Mouse (Mus musculus) embryonic facial prominence, embryonic 14.5 days (tissue): ENCODE data around the gene 1700037H04Rik. TPM values are rescaled to one million over a fixed set of nuclear protein-coding genes. Genes with fewer than 3 reads are reported as not detected.
A peak's percentile ranks its signal among the peaks of the same experiment; 100 is the strongest.

ENCODE experiments used
- ATAC-seq: fragments of 200-750 bp; cut with Nextera tagmentation; 2 replicates; pipeline ENCODE4 v1.8.0; 2017; ENCODE audit warnings: low read depth, moderate number of reproducible peaks, moderate TSS enrichment
- DNase-seq: peaks from one replicate; pipeline ENCODE4 v3.0.0-alpha.2; 2015; ENCODE audit warnings: low spot score
- H3K27ac ChIP-seq: fragments of 300-500 bp; sonication (generic); replicated peaks from 2 replicates; pipeline ENCODE4 v1.5.1; 2014; ENCODE audit warnings: low read depth, mild to moderate bottlenecking, low read length, moderate library complexity
- H3K27me3 ChIP-seq: fragments of 300-500 bp; sonication (generic); replicated peaks from 2 replicates; pipeline ENCODE4 v1.6.1; 2014; ENCODE audit warnings: low read length; ENCODE audit not compliant: control insufficient read depth, insufficient read depth
- H3K36me3 ChIP-seq: fragments of 300-500 bp; sonication (generic); 2 replicates; pipeline ENCODE4 v1.6.1; 2014; ENCODE audit warnings: low read length, mixed read lengths; ENCODE audit not compliant: control insufficient read depth, insufficient read depth
- H3K4me1 ChIP-seq: fragments of 300-500 bp; sonication (generic); 2 replicates; pipeline ENCODE4 v1.6.1; 2014; ENCODE audit warnings: antibody characterized with exemption, low read length; ENCODE audit not compliant: control insufficient read depth, insufficient read depth
- H3K4me2 ChIP-seq: fragments of 300-500 bp; sonication (generic); 2 replicates; pipeline ENCODE4 v1.6.1; 2014; ENCODE audit warnings: low read depth, mild to moderate bottlenecking, low read length, moderate library complexity, mixed read lengths
- H3K4me3 ChIP-seq: fragments of 300-500 bp; sonication (generic); 2 replicates; pipeline ENCODE4 v1.5.1; 2014; ENCODE audit warnings: low read depth, mild to moderate bottlenecking, low read length
- H3K9ac ChIP-seq: fragments of 300-500 bp; sonication (generic); 2 replicates; pipeline ENCODE4 v1.6.1; 2014; ENCODE audit warnings: low read depth, mild to moderate bottlenecking, low read length, moderate library complexity, mixed read lengths
- H3K9me3 ChIP-seq: fragments of 300-500 bp; sonication (generic); 2 replicates; pipeline ENCODE4 v1.6.1; 2016; ENCODE audit warnings: low read length; ENCODE audit not compliant: control insufficient read depth
- WGBS: fragments of 180-500 bp; shearing (Covaris S2); extraction: QIAGEN DNeasy Blood & Tissue Kit; methylation state at CpG from one replicate; pipeline ENCODE4 v1.1.7; 2014; 5-methylcytosine and 5-hydroxymethylcytosine counted together
- polyA plus RNA-seq: library from polyadenylated mRNA; unstranded; fragments of >200 nt; fragmentation: Nextera tagmentation; extraction: Ambion mirVana; gene quantifications from 2 replicates; pipeline ENCODE4 v1.2.1, GENCODE M21; 2014

1700037H04Rik gene
- 64.6 and 69.4 TPM in 2 replicates for polyA plus RNA-seq

DNA sequence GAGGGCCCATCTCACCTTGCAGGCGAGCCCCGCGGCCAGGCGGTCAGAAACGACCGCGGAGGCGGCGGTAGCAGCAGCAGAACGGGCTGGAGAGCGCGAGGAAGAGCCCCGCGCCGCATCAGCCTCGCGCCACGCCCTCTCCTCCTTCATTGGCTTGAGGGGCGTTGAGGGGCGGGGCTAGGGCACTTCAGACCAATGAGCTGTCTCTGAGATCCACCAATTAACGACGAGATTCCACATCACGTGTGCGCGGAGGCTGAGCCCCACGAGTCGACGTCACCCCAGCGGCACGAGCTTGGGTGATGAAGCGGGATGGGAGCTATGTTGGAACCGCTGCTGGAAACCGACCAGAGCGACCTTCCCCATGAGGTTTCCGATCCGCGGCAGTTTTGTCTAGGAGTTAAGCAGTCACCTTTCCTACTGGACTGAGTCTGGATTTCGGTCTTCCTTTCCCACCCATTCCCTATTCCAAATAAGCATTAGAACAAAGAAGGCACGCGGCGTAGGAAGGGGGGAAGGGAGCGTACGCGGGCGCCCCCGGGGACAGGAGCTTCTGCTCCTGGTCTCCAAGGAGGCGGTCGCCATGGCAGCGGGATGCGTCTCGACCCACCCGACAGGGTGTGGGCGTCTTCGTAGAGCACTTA is at the start of gene 1700037H04Rik:
1700037H04Rik (minus strand) TSS at position 144 of the 644 bp plus-strand sequence.
- H3K27me3 ChIP-seq, result no peaks in the 10 kb centered on the region
- peak within 1 kb of the TSS; percentile 90 for H3K27ac ChIP-seq
- DNase-seq, result peak; percentile 100
- ATAC-seq, result peak; percentile 96
- whole genome bisulfite sequencing, result under 1% methylated on average over 40 of the region's 54 CpGs
- H3K9me3 ChIP-seq, result no peaks in the 10 kb centered on the region
- peaks cover 11% of the 10 kb centered on the region; the same call in 1 of the 2 replicates for H3K36me3 ChIP-seq
- peak within 1 kb of the TSS; percentile 79 for H3K9ac ChIP-seq
- H3K4me1 ChIP-seq, result peaks cover 16% of the 10 kb centered on the region
- peak within 1 kb of the TSS; percentile 94 for H3K4me2 ChIP-seq
- peak within 1 kb of the TSS; percentile 53 for H3K4me3 ChIP-seq

DNA sequence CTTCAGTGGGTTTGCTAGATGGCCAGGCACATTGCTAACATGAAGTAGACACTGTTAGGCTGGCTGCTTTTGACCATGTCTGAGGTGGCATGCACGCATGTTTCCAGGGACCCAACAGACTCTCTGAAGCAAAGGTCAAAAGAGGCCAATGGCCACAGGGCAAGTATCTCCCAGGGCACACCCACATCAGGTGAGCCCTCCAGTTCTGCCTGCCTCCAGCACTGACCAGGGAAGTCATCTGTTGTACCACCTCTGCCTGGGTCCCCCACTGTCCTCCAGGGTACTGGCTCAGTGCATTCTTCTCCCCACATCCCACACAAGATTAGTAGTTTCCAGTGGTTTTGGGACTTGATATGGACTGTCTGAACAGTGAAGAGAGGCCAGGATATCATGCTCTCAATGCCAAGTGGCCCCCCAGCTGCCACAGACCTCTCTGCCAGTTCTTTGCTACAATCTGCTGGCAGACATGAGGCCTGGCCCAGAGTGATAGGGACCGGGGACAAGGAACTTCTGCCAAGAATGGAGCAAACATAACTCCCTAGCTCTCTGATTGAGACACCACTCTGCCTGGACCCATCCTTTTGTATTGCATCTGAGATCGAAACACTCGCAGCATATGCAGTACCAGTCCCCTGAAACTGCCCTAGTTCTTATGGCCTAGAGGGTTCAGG is 49.4 kb upstream of the 1700037H04Rik start:
- H3K4me3 ChIP-seq, result peak overlapping the region; percentile 64; the same call in 1 of the 2 replicates
- DNase-seq (no peak), ATAC-seq (no peak)

DNA sequence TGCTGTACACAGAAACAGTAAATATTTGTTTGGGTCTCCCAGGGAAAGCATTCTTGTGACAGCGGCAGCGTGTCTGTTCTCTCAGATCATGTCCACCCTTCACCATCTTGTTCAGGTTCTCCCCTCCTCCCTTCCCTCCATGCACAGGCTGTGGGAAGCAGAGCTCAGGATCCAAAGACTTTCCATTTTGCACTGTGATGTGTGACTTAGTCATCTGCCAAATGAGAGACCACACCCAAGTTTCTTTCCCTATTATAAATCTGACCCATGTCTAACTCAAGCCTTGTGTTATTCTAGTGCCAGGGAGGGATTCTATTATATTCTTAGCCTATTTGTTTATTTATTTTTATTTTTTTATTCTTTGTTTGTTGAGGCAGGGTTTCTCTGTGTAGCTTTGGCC is 48.5 kb upstream of the 1700037H04Rik start:
- Histone ChIP-seq H3K4me3 (no peak overlapping the region), H3K9ac (no peak overlapping the region), H3K4me1 (peaks cover 25% of the 10 kb centered on the region), H3K9me3 (no peaks in the 10 kb centered on the region), H3K4me2 (no peak overlapping the region), H3K36me3 (peaks cover 5% of the 10 kb centered on the region), H3K27ac (no peak overlapping the region), H3K27me3 (no peaks in the 10 kb centered on the region)
- DNase-seq (no peak), ATAC-seq (no peak)
- WGBS, result 84% methylated on average over 2 of the region's 2 CpGs

More for the DNA sequence above, 49.4 kb upstream of the 1700037H04Rik start:
- H3K9me3 ChIP-seq, result no peaks in the 10 kb centered on the region
- peak overlapping the region; percentile 57 for H3K4me2 ChIP-seq
- peak overlapping the region; percentile 75; the same call in 1 of the 2 replicates for H3K9ac ChIP-seq
- peaks cover 19% of the 10 kb centered on the region for H3K4me1 ChIP-seq
- 82% methylated on average over 4 of the region's 4 CpGs for WGBS
- H3K36me3 ChIP-seq, result peaks cover 5% of the 10 kb centered on the region
- no peaks in the 10 kb centered on the region for H3K27me3 ChIP-seq
- peak overlapping the region; percentile 83; the same call in 1 of the 2 replicates for H3K27ac ChIP-seq

DNA sequence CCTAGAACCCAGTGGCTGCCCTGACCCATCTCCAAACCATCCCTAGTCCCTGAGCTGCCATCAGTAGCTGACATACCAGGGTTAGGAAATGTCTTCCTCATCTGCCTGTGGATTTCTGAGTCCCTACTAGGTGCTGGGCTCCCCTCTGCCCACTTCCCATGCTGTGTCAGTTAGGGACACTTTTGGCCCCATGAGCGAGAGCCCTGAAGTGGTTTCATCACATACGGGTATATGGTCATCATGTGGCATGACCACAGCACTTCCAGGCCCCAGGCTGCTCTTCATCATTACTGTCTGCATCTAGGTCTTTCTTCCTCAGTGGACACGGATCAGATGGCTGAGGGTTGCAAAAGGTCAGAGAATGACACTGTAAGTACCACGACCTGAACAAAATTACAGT is 46.9 kb upstream of the 1700037H04Rik start, which contains the start of gene Ap5s1:
Ap5s1 (plus strand) TSS at position 301 of the 400 bp plus-strand sequence.
- ATAC-seq, result no peak

DNA sequence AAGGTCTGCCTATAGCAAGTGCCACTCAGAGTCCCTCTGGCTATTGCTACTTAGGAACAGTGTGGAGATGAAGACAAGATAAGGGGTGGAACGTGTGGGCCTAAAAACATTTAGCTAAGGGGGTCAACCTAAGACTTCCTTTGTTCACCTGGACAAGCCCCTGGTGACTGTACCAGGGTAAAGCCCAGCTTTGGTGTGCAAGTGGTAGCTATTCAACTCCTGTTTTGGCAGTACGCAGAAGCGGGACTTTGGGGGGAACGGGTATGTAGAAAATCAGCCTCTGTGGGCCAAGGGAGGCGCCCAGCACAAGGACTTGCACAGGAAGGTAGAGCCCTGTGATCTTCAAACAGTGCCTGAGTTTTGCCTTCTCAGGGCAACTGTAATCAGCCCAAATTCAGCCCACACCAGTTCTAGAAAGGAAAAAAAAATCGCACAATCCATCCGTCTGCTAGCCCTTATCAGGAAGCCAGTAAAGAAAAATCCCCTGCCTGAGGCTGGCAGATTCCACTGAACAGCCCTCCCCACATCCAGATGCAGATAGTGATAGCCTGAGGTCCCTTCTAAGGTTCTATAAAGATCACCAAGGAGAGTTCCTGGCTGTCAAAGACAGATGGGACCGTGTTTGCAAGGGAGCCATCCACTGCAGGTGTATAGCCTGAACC is 45.8 kb upstream of the 1700037H04Rik start:
- no peaks in the 10 kb centered on the region for H3K27me3 ChIP-seq
- no peak overlapping the region for H3K4me2 ChIP-seq
- WGBS, result 85% methylated on average over 8 of the region's 8 CpGs
- H3K4me3 ChIP-seq, result no peak overlapping the region
- H3K9ac ChIP-seq, result no peak overlapping the region
- H3K36me3 ChIP-seq, result no peaks in the 10 kb centered on the region
- H3K27ac ChIP-seq, result no peak overlapping the region
- DNase-seq (no peak), ATAC-seq (no peak)
- peaks cover 20% of the 10 kb centered on the region for H3K4me1 ChIP-seq
- H3K9me3 ChIP-seq, result no peaks in the 10 kb centered on the region

More for the DNA sequence above, 46.9 kb upstream of the 1700037H04Rik start, which contains the start of gene Ap5s1:
- Histone ChIP-seq H3K27ac (no peak within 1 kb of the TSS), H3K4me2 (no peak within 1 kb of the TSS), H3K36me3 (no peaks in the 10 kb centered on the region), H3K27me3 (no peaks in the 10 kb centered on the region), H3K9me3 (no peaks in the 10 kb centered on the region), H3K4me1 (peaks cover 25% of the 10 kb centered on the region), H3K4me3 (no peak within 1 kb of the TSS), H3K9ac (no peak within 1 kb of the TSS)
- 78% methylated on average over 4 of the region's 4 CpGs for WGBS
- DNase-seq, result no peak

DNA sequence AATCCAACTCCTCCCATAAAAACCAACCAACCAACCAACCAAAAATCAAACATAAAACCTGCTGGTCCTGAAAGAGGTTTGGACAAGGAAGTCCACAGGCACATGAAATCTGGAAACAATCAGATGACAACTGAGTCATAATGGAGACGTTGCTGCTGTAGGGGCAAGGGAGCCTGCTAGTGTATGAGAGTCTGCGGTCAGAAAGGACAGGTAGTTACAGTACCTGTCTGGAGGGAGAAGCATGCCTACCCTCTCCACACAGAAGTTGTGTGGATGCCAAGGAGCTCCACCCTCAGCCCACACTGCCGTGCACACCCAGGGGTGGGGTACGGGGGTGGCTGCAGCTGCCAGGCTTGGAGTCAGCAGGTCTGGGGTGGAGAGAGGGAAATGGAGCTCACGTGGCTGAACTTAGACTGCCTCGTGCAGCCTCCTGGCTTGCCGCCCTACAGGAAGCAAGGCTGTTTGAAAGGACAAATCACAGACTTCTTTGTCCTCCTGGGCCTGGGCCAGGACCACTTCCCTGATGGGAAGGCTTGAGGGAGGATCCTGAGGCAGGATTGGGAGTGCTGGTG is 44.6 kb upstream of the 1700037H04Rik start:
- peak; percentile 89 for ATAC-seq
- Histone ChIP-seq H3K27me3 (no peaks in the 10 kb centered on the region), H3K36me3 (0 out of 2 replicates have a peak, but pooled peaks cover 4% of the 10 kb centered on the region), H3K27ac (peak overlapping the region; percentile 80), H3K9me3 (no peaks in the 10 kb centered on the region), H3K4me3 (no peak overlapping the region), H3K9ac (0 out of 2 replicates have a peak overlapping the region, but pooled peaks have one; percentile 9), H3K4me1 (peaks cover 16% of the 10 kb centered on the region), H3K4me2 (peak overlapping the region; percentile 23)
- WGBS, result 25% methylated on average over 7 of the region's 7 CpGs
- peak; percentile 96 for DNase-seq

DNA sequence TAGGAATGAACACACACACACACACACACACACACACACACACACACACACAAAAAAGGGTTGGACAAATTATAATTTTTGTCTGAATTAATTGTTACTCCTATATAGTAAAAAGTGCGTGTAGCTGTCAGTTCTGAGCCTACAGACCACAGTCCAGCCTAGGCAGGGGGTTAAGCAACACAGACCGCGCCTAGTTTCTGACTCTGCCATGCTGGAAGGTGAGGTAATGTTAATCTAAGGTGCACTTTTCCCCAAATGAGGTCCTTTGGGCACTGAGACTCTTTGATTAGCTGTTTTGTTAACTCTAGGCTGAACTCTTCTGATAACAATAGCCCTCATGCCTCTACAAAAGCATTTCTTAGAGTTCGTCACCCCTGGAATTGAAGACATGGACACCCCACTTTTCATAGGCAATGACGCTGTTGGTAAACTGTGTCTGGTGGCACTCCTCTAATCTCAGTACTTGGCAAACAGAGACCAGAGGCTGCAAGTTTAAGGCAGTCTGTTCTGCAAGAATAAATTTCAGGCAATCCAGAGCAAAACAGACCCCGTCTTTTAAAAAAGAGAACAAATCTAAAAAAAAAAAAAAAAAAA is 44.0 kb upstream of the 1700037H04Rik start:
- H3K4me3 ChIP-seq, result no peak overlapping the region
- WGBS, result 71% methylated on average over 6 of the region's 6 CpGs
- 0 out of 2 replicates have a peak, but pooled peaks cover 4% of the 10 kb centered on the region for H3K36me3 ChIP-seq
- H3K9ac ChIP-seq, result 0 out of 2 replicates have a peak overlapping the region, but pooled peaks have one; percentile 8
- ATAC-seq, result 0 out of 2 replicates have a peak, but pooled peaks have one; percentile 1
- peak; percentile 15 for DNase-seq
- H3K4me1 ChIP-seq, result peaks cover 14% of the 10 kb centered on the region
- no peaks in the 10 kb centered on the region for H3K27me3 ChIP-seq
- H3K4me2 ChIP-seq, result no peak overlapping the region
- no peaks in the 10 kb centered on the region for H3K9me3 ChIP-seq
- H3K27ac ChIP-seq, result peak overlapping the region; percentile 80

DNA sequence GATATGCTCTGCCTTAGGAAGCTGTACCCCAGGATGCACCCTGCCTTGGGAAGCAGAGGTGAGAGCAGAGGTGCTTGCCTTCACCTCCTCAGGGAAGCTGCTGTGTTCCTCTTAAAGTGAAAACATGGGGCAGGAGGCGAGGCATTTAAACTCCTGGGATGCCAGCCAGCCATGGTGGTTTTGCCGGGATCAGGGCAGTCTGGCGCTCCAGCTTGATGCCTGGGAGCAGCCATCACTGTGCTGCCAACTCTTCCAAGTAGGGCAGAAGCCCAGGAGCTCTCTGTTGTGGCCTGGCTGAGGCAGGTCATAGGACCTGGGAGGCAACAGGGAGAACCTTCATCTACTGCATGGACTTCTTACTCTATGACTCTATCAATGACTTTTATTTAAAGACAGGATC is 41.4 kb upstream of the 1700037H04Rik start:
- H3K27ac ChIP-seq, result no peak overlapping the region
- ATAC-seq, result no peak

More for the DNA sequence above, 41.4 kb upstream of the 1700037H04Rik start:
- Histone ChIP-seq H3K27me3 (no peaks in the 10 kb centered on the region), H3K4me1 (peaks cover 14% of the 10 kb centered on the region), H3K9me3 (no peaks in the 10 kb centered on the region), H3K4me3 (no peak overlapping the region), H3K4me2 (no peak overlapping the region), H3K36me3 (peaks cover 18% of the 10 kb centered on the region), H3K9ac (no peak overlapping the region)
- WGBS, result 79% methylated on average over 3 of the region's 3 CpGs
- no peak for DNase-seq
